Mouse (Mus musculus) lung, adult 2 months (tissue): ENCODE results near the gene D1Pas1.

Experiments
- CTCF ChIP-seq: fragments of 200-500 bp; IDR thresholded peaks from 2 replicates; pipeline ENCODE4 v1.5.1; 2011; ENCODE audit warnings: mild to moderate bottlenecking, low read length, control low read depth; ENCODE audit not compliant: insufficient read depth
- POLR2A ChIP-seq: fragments of 200-500 bp; IDR thresholded peaks from 2 replicates; pipeline ENCODE4 v1.6.1; 2011; ENCODE audit warnings: low read depth, mild to moderate bottlenecking, control low read depth, low read length, borderline replicate concordance; ENCODE audit errors: extremely low read depth

DNA sequence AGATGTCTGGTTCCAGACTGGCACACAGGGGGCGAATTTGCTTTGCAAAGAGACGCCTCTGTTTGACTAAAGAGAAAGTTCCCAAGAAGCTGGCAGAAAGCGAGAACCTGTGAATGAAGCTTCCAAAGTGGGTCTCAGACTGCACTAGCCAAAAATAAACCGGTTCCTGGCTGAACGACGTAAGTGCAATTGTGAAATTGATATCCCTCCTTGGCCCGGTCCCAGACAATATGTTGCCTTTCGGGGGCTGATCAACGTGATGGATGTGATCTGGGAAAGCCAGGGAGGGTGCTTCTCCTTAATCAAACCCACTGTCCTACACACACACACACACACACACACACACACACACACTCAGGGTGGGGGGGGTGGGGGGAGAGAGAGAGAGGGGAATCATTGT lies 41.8 kb upstream of the D1Pas1 start:
- TF ChIP-seq POLR2A (no peak), CTCF (no peak)
